Mouse (Mus musculus) adrenal gland, postnatal 4 days (tissue): ENCODE measurements around the gene 4430402I18Rik. TPM values are rescaled to one million over a fixed set of nuclear protein-coding genes. Genes with fewer than 3 reads are reported as not detected.
A peak's percentile ranks its signal among the peaks of the same experiment; 100 is the strongest.

Source experiments
- DNase-seq, 2 experiments: peaks; one replicate each; pipeline ENCODE4 v3.0.0; 2021 to 2022; ENCODE audit warnings: low spot score in 2 of 2, mixed read lengths in 2 of 2
- total RNA-seq, 2 experiments: library from RNA; stranded (reverse); gene quantifications; 2 replicates each; pipeline ENCODE4 v1.2.3; 2021

The 4430402I18Rik gene
- total RNA-seq, 2 experiments from 2014 or later = 6.3 to 6.4 TPM

- no peak for DNase-seq
Measured at GRCm38 (mm10) chr19:28969231-28969630, 1.6 kb upstream of the 4430402I18Rik start.

- DNase-seq = no peak
Measured at GRCm38 (mm10) chr19:28968178-28968577, 578 bp upstream of the 4430402I18Rik start.

- DNase-seq = no peak
Measured at GRCm38 (mm10) chr19:28964552-28964903, 3.1 kb downstream of the 4430402I18Rik start.

GRCm38 (mm10) chr19:28963842-28964551, 3.6 kb downstream of the 4430402I18Rik start, which contains the start of gene Plpp6:
Gene Plpp6, plus strand, starts transcription at chr19:28963953.
- DNase-seq = peak; percentile 50 to 59

GRCm38 (mm10) chr19:28963513-28963841, 4.1 kb downstream of the 4430402I18Rik start:
- DNase-seq = no peak

- no peak for DNase-seq
Measured at GRCm38 (mm10) chr19:28963113-28963512, 4.5 kb downstream of the 4430402I18Rik start.

- DNase-seq = no peak
Measured at GRCm38 (mm10) chr19:28951251-28951650, 16.3 kb downstream of the 4430402I18Rik start.

GRCm38 (mm10) chr19:28947311-28947710, 20.3 kb downstream of the 4430402I18Rik start:
- DNase-seq = no peak

- DNase-seq = no peak
Measured at GRCm38 (mm10) chr19:28946782-28947181, 20.8 kb downstream of the 4430402I18Rik start.

GRCm38 (mm10) chr19:28941271-28941670, 26.3 kb downstream of the 4430402I18Rik start:
- no peak for DNase-seq

- no peak for DNase-seq
Measured at GRCm38 (mm10) chr19:28940135-28940874, 27.3 kb downstream of the 4430402I18Rik start.

- DNase-seq = no peak
Measured at GRCm38 (mm10) chr19:28934897-28935296, 32.7 kb downstream of the 4430402I18Rik start.

- DNase-seq = no peak
Measured at GRCm38 (mm10) chr19:28929034-28929433, 38.6 kb downstream of the 4430402I18Rik start.

GRCm38 (mm10) chr19:28927396-28927795, 40.2 kb downstream of the 4430402I18Rik start:
- no peak for DNase-seq

- no peak for DNase-seq
Measured at GRCm38 (mm10) chr19:28926366-28926765, 41.2 kb downstream of the 4430402I18Rik start.

GRCm38 (mm10) chr19:28917839-28918238, 49.8 kb downstream of the 4430402I18Rik start:
- no peak for DNase-seq

- DNase-seq = no peak
Measured at GRCm38 (mm10) chr19:28916492-28916891, 51.1 kb downstream of the 4430402I18Rik start.

GRCm38 (mm10) chr19:28915602-28916250, 51.9 kb downstream of the 4430402I18Rik start:
- DNase-seq = no peak

- no peak for DNase-seq
Measured at GRCm38 (mm10) chr19:28914598-28914997, 53.0 kb downstream of the 4430402I18Rik start.

GRCm38 (mm10) chr19:28908693-28909092, 58.9 kb downstream of the 4430402I18Rik start:
- DNase-seq = no peak

GRCm38 (mm10) chr19:28908186-28908585, 59.4 kb downstream of the 4430402I18Rik start:
- DNase-seq = no peak

- DNase-seq = no peak
Measured at GRCm38 (mm10) chr19:28903536-28904119, 64.0 kb downstream of the 4430402I18Rik start.
